Mouse (Mus musculus): Measurements from ENCODE around the gene Banp. TPM values are rescaled to one million over a fixed set of nuclear protein-coding genes. Genes with fewer than 3 reads are reported as not detected.

Gene Banp
- total and polyA plus RNA-seq, 3 experiments = 19.2 to 28.4 TPM; not detected in 1

DNA sequence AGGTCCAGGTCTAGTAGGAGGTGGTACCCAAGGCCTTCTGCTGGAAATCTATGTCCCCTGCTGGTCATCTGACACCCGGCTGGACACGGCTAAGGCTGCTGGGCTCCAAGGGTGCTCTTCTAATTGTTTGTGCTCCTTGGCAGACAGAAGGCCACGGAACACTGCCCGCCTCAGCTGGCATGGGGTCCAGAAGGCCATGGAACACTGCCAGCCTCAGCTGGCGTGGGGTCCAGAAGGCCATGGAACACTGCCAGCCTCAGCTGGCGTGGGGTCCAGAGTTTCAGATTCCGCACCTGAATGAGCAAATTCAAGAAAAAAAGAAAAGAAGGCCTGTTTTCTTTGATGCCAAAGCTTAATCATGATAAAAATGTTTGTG, 32.0 kb downstream of the Banp start:
- Histone ChIP-seq H3K9me3 (replicated peaks; ENCODE audit: insufficient read depth, low read length) (no peaks in the 10 kb centered on the region), H3K79me2 (ENCODE audit: control insufficient read depth, insufficient read depth, low read length, poor library complexity) (no peaks in the 10 kb centered on the region), H3K4me1 (ENCODE audit: control insufficient read depth in 1 of 2, insufficient read depth in 2 of 2, low read length in 2 of 2) (no peaks in the 10 kb centered on the region), H3K36me3 (ENCODE audit: control insufficient read depth in 1 of 2, insufficient read depth in 2 of 2, low read length in 2 of 2) (peaks cover 0 to 9% of the 10 kb centered on the region in 2 experiments; a peak in 2 of 4 replicates), H3K9ac (ENCODE audit: control insufficient read depth, low read depth, low read length, poor library complexity, severe bottlenecking) (no peak overlapping the region), H3K4me3 (ENCODE audit: control insufficient read depth in 1 of 2, insufficient read depth in 1 of 2, low read depth in 2 of 2, low read length in 2 of 2) (no peak overlapping the region), H3K27ac (ENCODE audit: control insufficient read depth, low read depth, low read length) (no peak overlapping the region), H3K27me3 (ENCODE audit: control insufficient read depth in 1 of 2, insufficient read depth in 2 of 2, low read length in 2 of 2) (no peaks in the 10 kb centered on the region)
- TF ChIP-seq CHD1 (IDR thresholded peaks at IDR 0.05; ENCODE audit: low read depth, low read length) (no peak), ZKSCAN1 (IDR thresholded peaks at IDR 0.05; ENCODE audit: low read depth, low read length) (no peak), E2F4 (IDR thresholded peaks at IDR 0.05; ENCODE audit: borderline replicate concordance, low read depth, low read length) (no peak), TBP (IDR thresholded peaks at IDR 0.05; ENCODE audit: low read depth, low read length) (no peak), POLR2AphosphoS5 (IDR thresholded peaks at IDR 0.05; ENCODE audit: borderline replicate concordance, low read depth, low read length) (no peak), USF2 (IDR thresholded peaks at IDR 0.05; ENCODE audit: borderline replicate concordance in 1 of 2, insufficient read depth in 1 of 2, low read depth in 1 of 2, low read length in 2 of 2) (no peak), KAT2A (conservative IDR thresholded peaks at IDR 0.05; ENCODE audit: low read depth, low read length) (no peak), BHLHE40 (IDR thresholded peaks at IDR 0.05; ENCODE audit: borderline replicate concordance, low read depth, low read length) (no peak), MXI1 (IDR thresholded peaks at IDR 0.05; ENCODE audit: low read depth, low read length) (no peak), POLR2A (IDR thresholded peaks at IDR 0.05; ENCODE audit: control insufficient read depth in 1 of 2, insufficient read depth in 1 of 2, low read depth in 1 of 2, low read length in 2 of 2, poor library complexity in 1 of 2) (no peak), MYB (IDR thresholded peaks at IDR 0.05; ENCODE audit: low read depth, low read length) (no peak), NELFE (IDR thresholded peaks at IDR 0.05; ENCODE audit: low read depth, low read length) (no peak), MAX (IDR thresholded peaks at IDR 0.05; ENCODE audit: low read length) (no peak), UBTF (IDR thresholded peaks at IDR 0.05; ENCODE audit: borderline replicate concordance, insufficient read depth, low read depth, low read length) (no peak), EP300 (IDR thresholded peaks at IDR 0.05; ENCODE audit: low read depth in 1 of 2, low read length in 2 of 2) (no peak), ELF1 (IDR thresholded peaks at IDR 0.05; ENCODE audit: low read depth, low read length) (no peak), JUND (IDR thresholded peaks at IDR 0.05; ENCODE audit: low read depth, low read length) (no peak), GATA1 (IDR thresholded peaks at IDR 0.05; ENCODE audit: low read depth, low read length) (no peak), CTCF (IDR thresholded peaks at IDR 0.05 in 2 of 3, conservative IDR thresholded peaks at IDR 0.05 in 1 of 3; ENCODE audit: control insufficient read depth in 1 of 3, insufficient read depth in 1 of 3, low read depth in 2 of 3, low read length in 3 of 3, poor library complexity in 1 of 3, severe bottlenecking in 1 of 3) (no peak)
- no peak for DNase-seq (ENCODE audit: low read depth, low spot score)

DNA sequence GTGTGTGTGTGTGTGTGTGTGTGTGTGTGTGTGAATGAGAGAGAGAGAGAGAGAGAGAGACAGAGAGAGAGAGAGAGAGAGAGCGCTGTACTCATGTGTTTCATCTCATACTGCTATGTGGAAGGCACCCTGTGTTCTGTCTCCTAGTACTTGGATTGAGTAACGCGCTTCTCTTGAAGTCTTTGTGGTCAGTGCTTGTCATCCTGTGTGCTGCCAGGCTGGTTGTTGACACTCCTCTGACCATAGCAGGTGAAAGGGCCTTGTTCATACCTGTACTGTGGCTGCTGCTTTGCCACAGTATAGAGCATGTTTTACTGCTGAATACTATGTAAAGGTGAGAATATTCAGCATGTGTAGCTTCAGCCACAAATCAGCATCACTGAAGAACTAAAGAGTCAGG, 36.1 kb downstream of the Banp start:
- TF ChIP-seq MEF2A (IDR thresholded peaks at IDR 0.05; ENCODE audit: extremely low read depth, insufficient replicate concordance, low read depth, low read length, poor library complexity, severe bottlenecking) (no peak), ZNF384 (IDR thresholded peaks at IDR 0.05; ENCODE audit: low read depth, low read length) (no peak), POLR2AphosphoS5 (IDR thresholded peaks at IDR 0.05; ENCODE audit: borderline replicate concordance, low read depth, low read length) (no peak), E2F4 (IDR thresholded peaks at IDR 0.05; ENCODE audit: borderline replicate concordance, low read depth, low read length) (no peak), CHD2 (IDR thresholded peaks at IDR 0.05; ENCODE audit: low read length) (no peak), RAD21 (IDR thresholded peaks at IDR 0.05; ENCODE audit: low read depth, low read length) (no peak), MXI1 (IDR thresholded peaks at IDR 0.05; ENCODE audit: low read depth, low read length) (no peak), RCOR1 (IDR thresholded peaks at IDR 0.05; ENCODE audit: low read depth, low read length) (no peak), MAFK (IDR thresholded peaks at IDR 0.05; ENCODE audit: borderline replicate concordance, low read depth, low read length) (no peak), UBTF (IDR thresholded peaks at IDR 0.05; ENCODE audit: borderline replicate concordance, insufficient read depth, low read depth, low read length) (no peak), GABPA (IDR thresholded peaks at IDR 0.05; ENCODE audit: low read depth, low read length) (no peak), KAT2A (conservative IDR thresholded peaks at IDR 0.05; ENCODE audit: low read depth, low read length) (no peak), EP300 (IDR thresholded peaks at IDR 0.05; ENCODE audit: low read depth in 1 of 2, low read length in 2 of 2) (no peak), JUND (IDR thresholded peaks at IDR 0.05; ENCODE audit: low read depth, low read length) (no peak)
- DNase-seq (ENCODE audit: low read depth, low spot score) = no peak
- no peaks in the 10 kb centered on the region for H3K9me3 ChIP-seq (replicated peaks; ENCODE audit: insufficient read depth, low read length)
- no peak overlapping the region for H3K4me3 ChIP-seq (ENCODE audit: control insufficient read depth in 1 of 2, insufficient read depth in 1 of 2, low read depth in 2 of 2, low read length in 2 of 2)
- no peak overlapping the region for H3K9ac ChIP-seq (ENCODE audit: control insufficient read depth, low read depth, low read length, poor library complexity, severe bottlenecking)
- H3K27me3 ChIP-seq (ENCODE audit: control insufficient read depth in 1 of 2, insufficient read depth in 2 of 2, low read length in 2 of 2) = no peaks in the 10 kb centered on the region
- H3K4me1 ChIP-seq (ENCODE audit: control insufficient read depth in 1 of 2, insufficient read depth in 2 of 2, low read length in 2 of 2) = no peaks in the 10 kb centered on the region
- H3K79me2 ChIP-seq (ENCODE audit: control insufficient read depth, insufficient read depth, low read length, poor library complexity) = no peaks in the 10 kb centered on the region
- H3K27ac ChIP-seq (ENCODE audit: control insufficient read depth, low read depth, low read length) = no peak overlapping the region
- peaks cover 0 to 2% of the 10 kb centered on the region in 2 experiments; a peak in 2 of 4 replicates for H3K36me3 ChIP-seq (ENCODE audit: control insufficient read depth in 1 of 2, insufficient read depth in 2 of 2, low read length in 2 of 2)
